Mouse (Mus musculus) forebrain, embryonic 11.5 days (tissue): ENCODE measurements around the gene Zfp874b. TPM values are rescaled to one million over a fixed set of nuclear protein-coding genes. Genes with fewer than 3 reads are reported as not detected.
"Not testable (repeated sequence)": the region's sequence is repeated elsewhere in the genome, so short reads cannot be mapped to it uniquely, and the experiment has no call there.

ENCODE experiments used
- ATAC-seq: fragments of 200-750 bp; cut with Nextera tagmentation; replicated peaks from 2 replicates; pipeline ENCODE4 v1.8.0; 2017; ENCODE audit warnings: moderate TSS enrichment; ENCODE audit not compliant: low FRiP score
- DNase-seq: peaks from one replicate; pipeline ENCODE4 v3.0.0-alpha.2; 2017; ENCODE audit warnings: low spot score
- H3K27ac ChIP-seq: fragments of 300-500 bp; sonication (generic); 2 replicates; pipeline ENCODE4 v1.5.1; 2014; ENCODE audit warnings: low read depth, low read length
- H3K27me3 ChIP-seq: fragments of 300-500 bp; sonication (generic); 2 replicates; pipeline ENCODE4 v1.6.1; 2014; ENCODE audit warnings: mild to moderate bottlenecking, low read length, mixed read lengths; ENCODE audit not compliant: control insufficient read depth, insufficient read depth
- H3K36me3 ChIP-seq: fragments of 300-500 bp; sonication (generic); 2 replicates; pipeline ENCODE4 v1.6.1; 2014; ENCODE audit warnings: mild to moderate bottlenecking, low read length, moderate library complexity, mixed read lengths; ENCODE audit not compliant: control insufficient read depth, insufficient read depth
- H3K4me1 ChIP-seq: fragments of 300-500 bp; sonication (generic); replicated peaks from 2 replicates; pipeline ENCODE4 v1.6.1; 2014; ENCODE audit warnings: low read length, mixed read lengths; ENCODE audit not compliant: control insufficient read depth, insufficient read depth
- H3K4me2 ChIP-seq: fragments of 300-500 bp; sonication (generic); 2 replicates; pipeline ENCODE4 v1.6.1; 2014; ENCODE audit warnings: low read depth, mild to moderate bottlenecking, low read length, moderate library complexity, mixed read lengths; ENCODE audit not compliant: severe bottlenecking
- H3K4me3 ChIP-seq: fragments of 300-500 bp; sonication (generic); 2 replicates; pipeline ENCODE4 v1.5.1; 2014; ENCODE audit warnings: low read depth, low read length
- H3K9ac ChIP-seq: fragments of 300-500 bp; sonication (generic); 2 replicates; pipeline ENCODE4 v1.6.1; 2014; ENCODE audit warnings: low read length
- H3K9me3 ChIP-seq: fragments of 300-500 bp; sonication (generic); 2 replicates; pipeline ENCODE4 v1.6.1; 2016; ENCODE audit warnings: low read length, mixed read lengths; ENCODE audit not compliant: control insufficient read depth
- WGBS: fragments of 180-500 bp; shearing (Covaris S2); extraction: QIAGEN DNeasy Blood & Tissue Kit; methylation state at CpG from one replicate; pipeline ENCODE4 v1.1.7; 2014; 5-methylcytosine and 5-hydroxymethylcytosine counted together
- polyA plus RNA-seq: library from polyadenylated mRNA; unstranded; fragments of >200 nt; fragmentation: Nextera tagmentation; extraction: Ambion mirVana; gene quantifications from 2 replicates; pipeline ENCODE4 v1.2.1, GENCODE M21; 2014

Zfp874b gene
- polyA plus RNA-seq, 1 experiment from 2014 or later, result 0.79 TPM

DNA sequence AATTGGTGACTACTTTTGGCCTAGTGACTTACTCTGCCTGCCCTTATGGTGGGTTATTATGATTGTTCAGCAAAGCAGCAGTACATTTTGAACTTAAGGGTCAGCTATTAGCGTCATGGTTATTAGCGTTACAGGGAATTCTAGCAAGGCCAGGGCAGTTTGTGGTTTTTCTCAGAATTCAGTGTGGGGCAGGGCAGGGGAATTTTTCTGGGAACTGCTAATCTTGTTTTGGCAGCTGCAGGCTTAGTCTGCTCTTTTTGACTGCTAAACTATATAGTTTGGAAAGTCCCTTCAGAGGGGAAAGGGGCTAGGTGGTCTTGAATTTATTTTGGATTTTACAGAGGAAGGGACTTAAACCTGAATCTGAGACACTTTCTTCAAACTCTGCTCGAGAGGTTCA lies 14.8 kb downstream of the Zfp874b start:
- Histone ChIP-seq H3K4me2 (no peak overlapping the region), H3K9me3 (no peaks in the 10 kb centered on the region), H3K4me3 (no peak overlapping the region), H3K27me3 (no peaks in the 10 kb centered on the region), H3K9ac (no peak overlapping the region), H3K4me1 (no peaks in the 10 kb centered on the region), H3K36me3 (no peaks in the 10 kb centered on the region; the same call in 1 of the 2 replicates), H3K27ac (no peak overlapping the region)
- ATAC-seq (no peak), DNase-seq (no peak)
- WGBS, result 85% methylated on average over 3 of the region's 3 CpGs

DNA sequence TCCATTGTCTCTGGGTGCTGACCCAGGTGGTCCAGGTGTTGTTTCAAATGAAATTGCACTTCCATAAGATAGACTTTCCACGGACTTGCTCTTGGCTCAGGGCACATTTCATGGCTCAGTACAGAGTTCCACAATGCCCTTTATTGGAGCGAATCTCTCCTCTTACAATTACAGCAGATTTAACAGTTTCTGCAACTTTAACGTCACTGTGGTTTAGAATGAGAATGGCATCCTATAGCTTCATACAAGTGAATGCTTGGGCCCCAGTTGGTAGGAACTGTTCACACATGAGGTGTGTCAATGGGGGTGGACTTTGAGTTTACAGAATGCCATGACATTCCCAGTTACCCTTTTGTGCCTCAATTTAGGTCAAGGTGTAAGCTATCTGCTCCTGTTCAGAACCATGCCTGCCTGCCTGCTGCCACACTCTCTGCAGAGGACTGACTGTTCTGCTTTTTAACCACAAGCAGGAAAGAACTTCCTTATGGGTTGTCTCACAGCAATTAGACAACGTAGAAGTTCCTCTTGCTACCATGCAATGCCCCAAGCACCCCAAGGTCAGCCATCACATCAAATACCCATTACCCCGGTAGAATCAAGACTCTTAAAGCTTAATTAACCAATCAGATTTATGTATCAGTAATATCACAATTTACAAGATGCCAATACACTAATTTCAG lies 20.4 kb downstream of the Zfp874b start:
- not testable (repeated sequence) for H3K9me3 ChIP-seq, H3K4me2 ChIP-seq, H3K4me1 ChIP-seq, H3K36me3 ChIP-seq, H3K27me3 ChIP-seq, DNase-seq, H3K4me3 ChIP-seq, ATAC-seq, H3K27ac ChIP-seq, H3K9ac ChIP-seq
- WGBS, result 86% methylated on average over 2 of the region's 5 CpGs

DNA sequence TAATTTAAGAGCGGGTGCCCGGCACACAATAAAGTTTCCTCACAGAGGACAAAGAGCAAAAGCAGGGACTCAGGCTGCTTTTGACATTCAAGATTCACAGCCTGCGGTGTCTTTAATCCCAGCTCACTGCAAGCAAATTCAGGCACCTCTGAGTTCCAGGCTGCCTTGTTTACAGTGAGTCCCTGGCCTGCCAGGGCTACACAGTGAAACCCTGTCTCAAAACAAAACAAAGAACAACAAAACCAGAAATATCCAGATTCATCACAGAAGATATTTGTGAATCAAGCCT lies 32.1 kb downstream of the Zfp874b start:
- Histone ChIP-seq H3K27ac (no peak overlapping the region), H3K9me3 (no peaks in the 10 kb centered on the region), H3K4me2 (peak overlapping the region; percentile 58; the same call in 1 of the 2 replicates), H3K36me3 (no peaks in the 10 kb centered on the region), H3K4me1 (no peaks in the 10 kb centered on the region), H3K27me3 (no peaks in the 10 kb centered on the region), H3K9ac (peak overlapping the region; percentile 57; the same call in 1 of the 2 replicates), H3K4me3 (peak overlapping the region; percentile 49)
- DNase-seq (no peak), ATAC-seq (peak; percentile 22; the same call in 1 of the 2 replicates)
- WGBS, result 2% methylated on average over 3 of the region's 3 CpGs

DNA sequence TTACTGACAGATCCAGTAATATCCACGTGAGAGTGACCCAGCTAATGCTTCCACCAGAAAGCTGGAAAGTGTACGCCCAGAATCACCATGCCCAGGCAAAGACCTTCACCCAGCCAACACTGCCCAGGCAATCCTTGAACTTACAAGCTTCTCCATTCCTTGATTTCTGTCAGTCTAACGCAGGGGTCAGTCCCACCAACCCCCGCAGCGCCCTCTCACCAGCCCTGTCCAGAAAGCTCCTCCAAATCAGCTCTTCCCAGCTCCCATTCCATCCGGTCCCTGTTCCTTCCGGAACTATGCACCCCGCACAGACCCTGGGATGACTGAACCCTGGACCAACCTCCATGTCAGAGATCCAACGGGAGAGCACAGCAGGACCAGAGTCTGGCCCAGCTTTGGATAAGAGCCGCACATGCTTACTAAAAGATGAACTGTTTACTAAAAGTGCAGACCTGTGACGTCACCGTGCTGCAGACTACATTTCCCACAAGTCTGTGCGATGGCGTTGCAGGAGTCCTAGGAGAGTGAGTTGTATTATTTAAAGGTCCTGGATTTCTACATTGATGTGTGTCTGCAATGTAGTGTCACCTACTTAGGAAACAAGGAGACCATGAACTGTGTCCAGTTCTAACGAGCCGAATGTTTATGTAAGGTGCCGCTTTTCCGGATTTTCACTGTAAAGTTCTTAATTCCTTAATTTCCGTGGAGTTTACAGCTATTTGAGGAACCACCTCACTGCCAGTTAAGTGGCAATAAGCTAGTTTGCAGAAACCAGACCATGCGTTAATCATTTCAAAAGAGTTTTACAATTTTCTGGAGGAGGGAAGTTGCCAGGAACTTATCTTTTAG lies 32.7 kb downstream of the Zfp874b start, which contains the start of gene Zfp874a:
Gene Zfp874a, minus strand, starts transcription at position 453 of the 849 bp plus-strand sequence.
- H3K4me2 ChIP-seq, result peak within 1 kb of the TSS; percentile 58
- no peaks in the 10 kb centered on the region for H3K9me3 ChIP-seq
- ATAC-seq (peak; percentile 96), DNase-seq (peak; percentile 76)
- H3K36me3 ChIP-seq, result no peaks in the 10 kb centered on the region
- H3K27me3 ChIP-seq, result no peaks in the 10 kb centered on the region
- H3K4me3 ChIP-seq, result peak within 1 kb of the TSS; percentile 49
- WGBS, result 2% methylated on average over 20 of the region's 20 CpGs
- H3K27ac ChIP-seq, result no peak within 1 kb of the TSS
- H3K4me1 ChIP-seq, result no peaks in the 10 kb centered on the region
- peak within 1 kb of the TSS; percentile 57 for H3K9ac ChIP-seq

DNA sequence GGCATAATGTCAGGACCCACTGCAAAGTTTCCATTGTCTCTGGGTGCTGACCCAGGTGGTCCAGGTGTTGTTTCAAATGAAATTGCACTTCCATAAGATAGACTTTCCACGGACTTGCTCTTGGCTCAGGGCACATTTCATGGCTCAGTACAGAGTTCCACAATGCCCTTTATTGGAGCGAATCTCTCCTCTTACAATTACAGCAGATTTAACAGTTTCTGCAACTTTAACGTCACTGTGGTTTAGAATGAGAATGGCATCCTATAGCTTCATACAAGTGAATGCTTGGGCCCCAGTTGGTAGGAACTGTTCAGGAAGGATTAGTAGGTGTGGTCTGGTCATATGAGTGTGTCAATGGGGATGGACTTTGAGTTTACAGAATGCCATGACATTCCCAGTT lies 47.0 kb downstream of the Zfp874b start:
- not testable (repeated sequence) for H3K4me3 ChIP-seq, H3K4me2 ChIP-seq, ATAC-seq, H3K27ac ChIP-seq, H3K9ac ChIP-seq, H3K4me1 ChIP-seq, DNase-seq, H3K9me3 ChIP-seq, H3K27me3 ChIP-seq, H3K36me3 ChIP-seq
- WGBS, result 80% methylated on average over 1 of the region's 3 CpGs

DNA sequence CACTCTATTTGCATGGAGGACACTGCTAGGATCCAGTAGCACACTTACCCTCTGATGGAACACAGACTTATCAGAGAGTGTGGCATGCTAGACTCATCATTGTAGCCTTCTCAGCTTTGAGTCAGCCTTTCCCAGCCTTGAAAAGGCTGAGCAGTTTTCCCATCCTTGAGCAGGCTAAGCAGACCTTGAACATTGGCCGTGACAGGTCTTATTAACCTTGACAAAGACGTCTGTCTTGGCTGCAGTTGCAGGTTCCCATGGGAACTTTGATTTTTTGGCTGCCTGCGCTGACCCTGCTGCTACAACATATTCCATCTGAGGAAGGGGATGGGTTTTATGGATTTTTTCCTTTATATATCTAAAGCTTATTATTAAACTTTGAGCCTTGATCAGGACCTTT lies 55.9 kb downstream of the Zfp874b start:
- no peak for DNase-seq
- Histone ChIP-seq H3K27me3 (no peaks in the 10 kb centered on the region), H3K36me3 (no peaks in the 10 kb centered on the region), H3K4me2 (no peak overlapping the region), H3K9me3 (no peaks in the 10 kb centered on the region), H3K9ac (no peak overlapping the region), H3K4me3 (no peak overlapping the region), H3K27ac (no peak overlapping the region), H3K4me1 (no peaks in the 10 kb centered on the region)
- WGBS, result 76% methylated on average over 3 of the region's 3 CpGs
- ATAC-seq, result no peak

DNA sequence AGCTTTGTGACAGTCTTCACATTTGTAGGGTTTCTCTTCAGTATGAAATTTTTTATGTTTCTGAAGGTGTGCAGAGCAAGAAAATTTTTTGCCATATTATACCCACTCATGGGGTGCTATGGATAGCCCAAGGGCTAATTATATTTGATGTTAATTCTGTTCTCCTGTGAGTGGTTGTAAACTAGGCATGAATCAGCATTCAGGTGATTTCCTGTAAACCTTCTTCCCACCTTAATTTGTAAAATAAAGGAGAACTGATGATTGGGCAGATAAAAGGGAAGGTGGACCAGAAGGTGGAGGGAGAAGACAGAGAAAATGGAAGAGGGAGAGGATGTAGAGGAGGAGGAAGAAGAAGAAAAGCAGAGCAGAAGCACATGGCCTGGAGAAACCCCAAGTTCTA lies 58.4 kb downstream of the Zfp874b start:
- H3K4me3 ChIP-seq, H3K36me3 ChIP-seq, DNase-seq, H3K27ac ChIP-seq, H3K4me2 ChIP-seq, H3K9ac ChIP-seq, H3K4me1 ChIP-seq, H3K27me3 ChIP-seq, H3K9me3 ChIP-seq, ATAC-seq: not testable (repeated sequence)

DNA sequence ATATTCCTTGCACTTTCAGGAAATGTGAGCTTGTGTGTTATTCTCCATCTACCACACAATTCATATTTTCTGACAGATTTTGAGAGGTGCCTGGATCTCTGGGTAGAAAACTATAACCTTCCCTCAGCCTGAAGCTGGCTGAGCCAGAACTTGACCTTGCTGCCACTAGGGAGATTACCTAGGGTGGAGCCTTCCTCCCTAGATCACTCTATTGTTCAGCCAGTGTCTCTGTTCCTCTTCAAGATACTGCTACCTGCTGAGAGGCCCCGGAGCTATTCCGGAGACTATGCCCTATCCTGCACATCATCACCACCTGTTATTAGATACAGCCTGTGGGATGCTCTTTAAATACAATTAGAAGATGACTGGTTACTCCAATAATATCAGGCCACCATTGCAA lies 61.5 kb downstream of the Zfp874b start:
- ATAC-seq, H3K4me2 ChIP-seq, H3K36me3 ChIP-seq, H3K27me3 ChIP-seq, H3K9me3 ChIP-seq, H3K27ac ChIP-seq, H3K4me3 ChIP-seq, DNase-seq, H3K4me1 ChIP-seq, H3K9ac ChIP-seq: not testable (repeated sequence)
- 84% methylated on average over 2 of the region's 2 CpGs for WGBS
